Mouse (Mus musculus): ENCODE measurements around the gene Smg6. TPM values are rescaled to one million over a fixed set of nuclear protein-coding genes. Genes with fewer than 3 reads are reported as not detected.

Smg6 gene
- polyA plus RNA-seq, 1 experiment, result 18.7 TPM

DNA sequence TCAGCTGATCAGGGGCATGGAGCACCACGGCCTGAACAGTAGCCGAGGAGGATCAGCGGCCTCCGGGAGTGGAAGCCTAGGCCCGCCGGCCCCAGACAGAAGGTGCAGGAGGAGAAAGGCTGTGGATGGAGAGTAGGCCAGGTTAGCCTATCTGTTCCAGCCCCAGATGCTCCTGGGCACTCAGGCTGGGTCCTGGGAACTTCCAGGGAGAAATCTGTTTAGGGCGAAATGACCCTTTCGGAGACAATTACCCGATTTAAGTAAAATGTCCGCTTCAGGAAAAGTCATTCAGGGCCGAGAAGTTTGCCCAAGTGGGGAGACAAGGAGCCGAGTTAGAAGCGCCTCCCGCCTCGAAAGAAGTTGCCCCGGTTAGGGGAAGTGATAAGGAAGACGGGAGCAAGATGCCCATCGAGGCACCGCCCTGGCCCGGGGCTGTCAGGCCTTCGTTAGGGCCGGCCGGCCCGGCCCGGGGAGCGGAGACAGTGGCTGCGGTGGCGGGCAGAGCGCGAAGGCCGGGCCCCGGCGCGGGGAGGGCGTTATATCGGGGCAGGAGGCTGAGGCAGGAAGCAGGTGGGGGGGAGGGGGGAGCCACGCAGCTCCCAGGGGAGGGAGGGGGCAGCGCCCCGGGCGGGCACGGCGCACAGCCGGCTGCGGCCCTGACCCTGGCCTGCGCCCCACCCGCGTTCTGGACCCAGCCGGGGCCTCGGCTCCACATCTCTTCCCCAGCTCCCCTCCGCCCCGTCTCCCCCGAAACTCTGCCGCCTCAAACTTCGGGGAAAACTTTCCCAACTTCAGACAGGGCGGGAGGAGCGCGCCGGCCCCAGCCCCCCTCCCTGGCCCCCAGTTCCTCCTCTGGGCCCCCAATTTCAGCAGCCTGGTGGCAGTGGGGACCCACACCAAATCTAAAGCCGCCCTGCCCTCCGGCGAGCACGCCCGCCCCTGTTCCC is 242.3 kb downstream of the Smg6 start:
- Histone ChIP-seq H3K27ac (ENCODE audit: insufficient read depth, low read depth, low read length) (peak overlapping the region; percentile 76), H3K36me3 (ENCODE audit: control insufficient read depth, insufficient read depth, low read length) (peaks cover 25% of the 10 kb centered on the region), H3K27me3 (ENCODE audit: control insufficient read depth, insufficient read depth, low read length) (peaks cover 57% of the 10 kb centered on the region), H3K4me3 (ENCODE audit: low read depth, low read length) (peak overlapping the region; percentile 77), H3K4me1 (ENCODE audit: control insufficient read depth, insufficient read depth, insufficient read length, low read length) (peaks cover 37% of the 10 kb centered on the region)
- WGBS, result 12% methylated on average over 57 of the region's 63 CpGs
- TF ChIP-seq CTCF (IDR thresholded peaks at IDR 0.05; ENCODE audit: extremely low read depth, insufficient read length, insufficient replicate concordance, low read depth, low read length) (no peak), POLR2A (IDR thresholded peaks at IDR 0.05; ENCODE audit: low read depth, low read length) (0 out of 2 replicates have a peak, but pooled peaks have one; percentile 15)

DNA sequence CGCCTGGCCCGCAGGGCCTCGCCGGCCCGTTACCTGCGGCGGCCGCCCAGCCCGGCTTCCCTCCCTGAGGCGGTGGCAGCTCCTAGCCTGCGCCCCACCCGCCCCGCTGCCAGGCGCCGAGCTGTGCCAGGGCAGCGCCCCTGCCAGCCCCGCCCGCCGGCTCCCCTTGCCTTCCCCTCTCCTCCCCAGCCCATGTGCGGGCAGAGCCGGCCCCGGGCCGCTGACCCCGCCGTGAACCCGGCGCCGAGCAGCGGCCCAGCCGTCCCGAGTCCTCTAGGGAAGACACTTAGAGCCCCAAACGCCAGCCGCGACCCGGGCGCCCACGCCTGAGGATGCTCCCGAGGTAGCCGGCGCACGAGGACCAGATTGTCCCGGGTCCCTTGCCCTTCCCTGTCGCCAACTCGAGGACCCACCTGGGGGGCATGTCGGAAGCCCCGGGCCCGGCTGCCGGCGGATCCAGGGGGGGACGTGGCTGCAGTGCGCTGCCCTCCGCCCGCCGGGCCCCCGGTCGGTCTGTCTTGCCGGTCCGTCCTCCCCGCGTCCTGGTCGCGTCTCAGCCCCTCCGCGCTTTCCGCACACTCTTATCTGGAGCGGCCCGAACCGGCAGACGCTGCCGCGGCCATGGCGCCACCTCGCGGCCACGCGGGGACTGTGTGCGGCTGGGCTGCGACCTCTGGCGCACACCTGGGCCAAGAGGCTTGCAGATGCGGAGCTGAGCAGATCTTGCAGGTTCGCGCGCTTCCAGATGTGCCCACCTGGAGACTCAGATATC is 243.2 kb downstream of the Smg6 start:
- Histone ChIP-seq H3K4me3 (ENCODE audit: low read depth, low read length) (peak overlapping the region; percentile 77), H3K4me1 (ENCODE audit: control insufficient read depth, insufficient read depth, insufficient read length, low read length) (peaks cover 41% of the 10 kb centered on the region), H3K27ac (ENCODE audit: insufficient read depth, low read depth, low read length) (peak overlapping the region; percentile 75), H3K36me3 (ENCODE audit: control insufficient read depth, insufficient read depth, low read length) (peaks cover 17% of the 10 kb centered on the region), H3K27me3 (ENCODE audit: control insufficient read depth, insufficient read depth, low read length) (peaks cover 57% of the 10 kb centered on the region)
- WGBS, result under 1% methylated on average over 83 of the region's 83 CpGs
- peak; percentile 73 for TF ChIP-seq CTCF (IDR thresholded peaks at IDR 0.05; ENCODE audit: extremely low read depth, insufficient read length, insufficient replicate concordance, low read depth, low read length)
- TF ChIP-seq POLR2A (IDR thresholded peaks at IDR 0.05; ENCODE audit: low read depth, low read length), result peak; percentile 65

DNA sequence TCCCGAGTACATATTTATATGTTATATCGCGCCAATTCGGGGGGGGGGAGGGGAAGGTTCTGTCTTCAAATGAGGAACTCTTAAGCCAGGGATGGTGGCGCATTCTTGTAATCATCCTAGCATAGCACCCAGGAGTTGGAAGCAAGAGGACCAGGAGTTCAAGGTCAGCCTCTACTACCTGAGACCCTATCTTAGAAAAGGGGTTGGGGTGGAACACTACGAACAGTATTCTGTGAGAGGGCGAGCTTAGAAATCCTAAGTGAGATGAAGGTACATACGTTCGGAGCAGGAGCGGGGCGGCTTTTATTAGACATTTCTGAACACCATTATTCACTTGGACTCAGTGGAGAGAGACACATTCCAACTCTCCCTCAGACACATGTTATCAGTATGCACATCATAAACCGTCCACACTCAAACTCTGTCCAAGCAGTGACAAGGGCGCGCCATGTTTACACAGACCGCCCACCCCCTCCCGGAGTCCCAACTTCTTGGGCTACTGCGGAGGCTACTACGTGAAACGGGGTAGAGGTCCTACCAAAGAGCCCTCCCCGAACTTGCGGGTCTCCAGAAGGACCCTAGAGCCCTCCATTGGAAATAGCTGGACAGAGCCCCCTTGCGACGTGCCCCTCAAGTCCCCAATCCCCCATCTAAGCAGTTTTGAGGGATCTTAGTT is 243.9 kb downstream of the Smg6 start, which contains the start of gene Hic1:
Hic1 (minus strand) TSS at position 115 of the 676 bp plus-strand sequence.
- Histone ChIP-seq H3K27ac (ENCODE audit: insufficient read depth, low read depth, low read length) (peak within 1 kb of the TSS; percentile 75), H3K4me1 (ENCODE audit: control insufficient read depth, insufficient read depth, insufficient read length, low read length) (peaks cover 44% of the 10 kb centered on the region), H3K36me3 (ENCODE audit: control insufficient read depth, insufficient read depth, low read length) (peaks cover 10% of the 10 kb centered on the region; the same call in 1 of the 2 replicates), H3K27me3 (ENCODE audit: control insufficient read depth, insufficient read depth, low read length) (peaks cover 57% of the 10 kb centered on the region), H3K4me3 (ENCODE audit: low read depth, low read length) (peak within 1 kb of the TSS; percentile 77)
- 5% methylated on average over 23 of the region's 23 CpGs for WGBS
- TF ChIP-seq CTCF (IDR thresholded peaks at IDR 0.05; ENCODE audit: extremely low read depth, insufficient read length, insufficient replicate concordance, low read depth, low read length) (no peak), POLR2A (IDR thresholded peaks at IDR 0.05; ENCODE audit: low read depth, low read length) (no peak)

DNA sequence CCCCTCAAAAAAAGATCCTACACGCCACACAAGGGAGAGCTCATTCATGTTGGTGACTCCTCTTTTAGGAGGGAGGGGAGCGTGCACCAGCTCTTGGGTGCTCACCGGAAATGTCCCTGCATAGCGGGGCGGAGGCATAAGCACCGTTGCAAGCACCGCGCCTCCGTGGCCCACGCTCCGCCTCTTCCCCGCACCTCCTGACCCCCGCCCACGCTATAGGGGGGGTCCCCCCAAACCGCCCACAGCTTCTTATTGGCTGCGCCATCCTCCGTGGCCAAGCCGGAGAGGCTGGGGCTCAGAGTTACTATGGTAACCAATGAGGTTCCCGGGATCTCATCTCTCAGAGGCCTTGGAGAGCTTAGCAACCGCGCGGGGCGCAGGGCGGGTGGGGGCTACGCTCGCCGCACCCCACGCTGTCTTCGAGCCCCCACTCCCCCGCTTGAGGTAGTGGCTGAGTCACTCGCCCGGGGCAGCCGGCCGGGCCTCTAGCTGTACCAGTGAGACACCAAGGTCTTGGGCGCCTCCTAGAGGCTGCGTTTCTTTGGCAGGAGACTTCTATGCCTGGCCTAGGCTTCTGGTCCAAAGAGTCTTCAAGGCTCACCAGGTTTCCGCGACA is 244.6 kb downstream of the Smg6 start:
- H3K36me3 ChIP-seq (ENCODE audit: control insufficient read depth, insufficient read depth, low read length), result peaks cover 7% of the 10 kb centered on the region; the same call in 1 of the 2 replicates
- H3K27ac ChIP-seq (ENCODE audit: insufficient read depth, low read depth, low read length), result no peak overlapping the region
- under 1% methylated on average over 38 of the region's 38 CpGs for WGBS
- TF ChIP-seq POLR2A (IDR thresholded peaks at IDR 0.05; ENCODE audit: low read depth, low read length) (no peak), CTCF (IDR thresholded peaks at IDR 0.05; ENCODE audit: extremely low read depth, insufficient read length, insufficient replicate concordance, low read depth, low read length) (peak; percentile 73)
- peak overlapping the region; percentile 57 for H3K4me3 ChIP-seq (ENCODE audit: low read depth, low read length)
- H3K27me3 ChIP-seq (ENCODE audit: control insufficient read depth, insufficient read depth, low read length), result peaks cover 57% of the 10 kb centered on the region
- peaks cover 40% of the 10 kb centered on the region for H3K4me1 ChIP-seq (ENCODE audit: control insufficient read depth, insufficient read depth, insufficient read length, low read length)

DNA sequence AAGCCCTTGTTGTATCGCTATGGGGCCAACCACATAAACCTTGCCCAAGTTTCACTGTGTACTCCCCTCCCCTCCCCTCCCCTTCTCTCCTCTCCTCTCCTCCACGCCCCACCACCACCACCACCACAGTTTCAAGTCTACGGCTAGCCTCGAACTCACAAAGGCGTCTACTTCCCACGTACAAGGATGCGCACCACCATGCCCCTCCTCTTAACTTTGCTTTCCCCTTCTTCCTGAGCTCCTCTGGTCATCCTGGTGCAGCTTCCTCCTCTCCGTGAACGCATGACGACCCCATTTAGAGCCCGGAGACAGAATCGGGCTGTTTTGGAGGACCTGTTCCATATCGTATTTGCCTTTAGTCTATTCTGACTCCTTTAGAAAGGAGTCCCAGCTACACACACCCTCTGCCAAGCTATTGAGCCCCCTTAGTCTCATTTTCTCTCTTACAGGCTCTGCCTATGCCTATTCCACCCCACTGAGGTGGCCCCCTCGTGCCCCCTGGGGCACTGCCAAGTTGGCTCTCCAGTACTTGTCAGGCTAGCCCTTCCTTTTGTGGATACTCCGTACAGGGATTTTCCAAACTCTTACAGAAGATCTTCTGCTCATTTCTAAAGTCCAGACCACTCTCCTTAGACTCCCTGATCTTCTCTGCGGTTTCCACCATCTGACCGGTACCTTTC is 245.7 kb downstream of the Smg6 start:
- Histone ChIP-seq H3K27me3 (ENCODE audit: control insufficient read depth, insufficient read depth, low read length) (peaks cover 53% of the 10 kb centered on the region), H3K36me3 (ENCODE audit: control insufficient read depth, insufficient read depth, low read length) (peaks cover 7% of the 10 kb centered on the region; the same call in 1 of the 2 replicates), H3K4me3 (ENCODE audit: low read depth, low read length) (no peak overlapping the region; the same call in 1 of the 2 replicates), H3K27ac (ENCODE audit: insufficient read depth, low read depth, low read length) (no peak overlapping the region), H3K4me1 (ENCODE audit: control insufficient read depth, insufficient read depth, insufficient read length, low read length) (peaks cover 31% of the 10 kb centered on the region)
- 18% methylated on average over 17 of the region's 17 CpGs for WGBS
- TF ChIP-seq POLR2A (IDR thresholded peaks at IDR 0.05; ENCODE audit: low read depth, low read length), result no peak
- TF ChIP-seq CTCF (IDR thresholded peaks at IDR 0.05; ENCODE audit: extremely low read depth, insufficient read length, insufficient replicate concordance, low read depth, low read length), result no peak
